Mouse (Mus musculus) midbrain, embryonic 14.5 days (tissue): ENCODE measurements at regions not wholly inside any gene's neighbourhood (a gene's known extent, or its start where the extent isn't known, plus 50 kb on each side); places are given as distances from the start of the nearest gene placed in this dataset.
"Not testable (repeated sequence)": the region's sequence is repeated elsewhere in the genome, so short reads cannot be mapped to it uniquely, and the experiment has no call there.

ENCODE experiments used
- ATAC-seq: fragments of 200-750 bp; cut with Nextera tagmentation; 2 replicates; pipeline ENCODE4 v1.8.0; 2017; ENCODE audit warnings: moderate number of reproducible peaks, moderate library complexity; ENCODE audit not compliant: low FRiP score, low TSS enrichment
- DNase-seq: peaks from one replicate; pipeline ENCODE4 v3.0.0-alpha.2; 2015
- H3K27ac ChIP-seq: fragments of 300-500 bp; sonication (generic); replicated peaks from 2 replicates; pipeline ENCODE4 v1.5.1; 2014; ENCODE audit warnings: mild to moderate bottlenecking, low read depth, low read length, moderate library complexity
- H3K27me3 ChIP-seq: fragments of 300-500 bp; sonication (generic); 2 replicates; pipeline ENCODE4 v1.6.1; 2014; ENCODE audit warnings: low read length, control low read depth, mixed read lengths; ENCODE audit not compliant: control insufficient read depth, insufficient read depth
- H3K36me3 ChIP-seq: fragments of 300-500 bp; sonication (generic); 2 replicates; pipeline ENCODE4 v1.6.1; 2014; ENCODE audit warnings: low read length, control low read depth; ENCODE audit not compliant: control insufficient read depth, insufficient read depth
- H3K4me1 ChIP-seq: fragments of 300-500 bp; sonication (generic); 2 replicates; pipeline ENCODE4 v1.6.1; 2014; ENCODE audit warnings: mild to moderate bottlenecking, antibody characterized with exemption, low read length, control low read depth; ENCODE audit not compliant: control insufficient read depth, insufficient read depth
- H3K4me2 ChIP-seq: fragments of 300-500 bp; sonication (generic); 2 replicates; pipeline ENCODE4 v1.6.1; 2014; ENCODE audit warnings: mild to moderate bottlenecking, low read length, moderate library complexity
- H3K4me3 ChIP-seq: fragments of 300-500 bp; sonication (generic); replicated peaks from 2 replicates; pipeline ENCODE4 v1.5.1; 2014; ENCODE audit warnings: low read depth, low read length
- H3K9ac ChIP-seq: fragments of 300-500 bp; sonication (generic); replicated peaks from 2 replicates; pipeline ENCODE4 v1.6.1; 2014; ENCODE audit warnings: mild to moderate bottlenecking, low read length, moderate library complexity
- H3K9me3 ChIP-seq: fragments of 300-500 bp; sonication (generic); 2 replicates; pipeline ENCODE4 v1.6.1; 2016; ENCODE audit warnings: low read length, control low read depth, mixed read lengths; ENCODE audit not compliant: control insufficient read depth
- WGBS: fragments of 180-500 bp; shearing (Covaris S2); extraction: QIAGEN DNeasy Blood & Tissue Kit; methylation state at CpG from one replicate; pipeline ENCODE4 v1.1.7; 2014; 5-methylcytosine and 5-hydroxymethylcytosine counted together

DNA sequence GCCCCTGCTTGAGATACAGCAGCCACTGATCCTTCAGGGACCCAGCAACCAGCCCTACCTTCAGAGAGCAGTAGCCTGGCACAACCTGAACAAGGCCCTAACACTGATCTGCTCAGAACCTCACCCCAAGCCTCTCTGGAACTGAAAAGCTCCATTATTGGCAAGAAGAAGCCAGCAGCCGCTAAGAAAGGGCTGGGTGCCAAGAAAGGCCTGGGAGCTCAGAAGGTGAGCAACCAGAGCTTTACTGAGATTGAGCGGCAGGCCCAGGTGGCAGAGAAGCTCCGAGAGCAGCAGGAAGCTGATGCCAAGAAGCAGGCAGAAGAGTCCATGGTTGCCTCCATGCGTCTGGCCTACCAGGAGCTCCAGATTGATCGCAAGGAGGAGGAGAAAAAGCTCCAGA, 74.4 kb upstream of the Oxtr start:
- H3K27ac ChIP-seq, H3K9me3 ChIP-seq, H3K4me2 ChIP-seq, H3K36me3 ChIP-seq, H3K4me1 ChIP-seq, H3K27me3 ChIP-seq, H3K9ac ChIP-seq, ATAC-seq, DNase-seq, H3K4me3 ChIP-seq: not testable (repeated sequence)
- WGBS, result 92% methylated on average over 5 of the region's 5 CpGs

DNA sequence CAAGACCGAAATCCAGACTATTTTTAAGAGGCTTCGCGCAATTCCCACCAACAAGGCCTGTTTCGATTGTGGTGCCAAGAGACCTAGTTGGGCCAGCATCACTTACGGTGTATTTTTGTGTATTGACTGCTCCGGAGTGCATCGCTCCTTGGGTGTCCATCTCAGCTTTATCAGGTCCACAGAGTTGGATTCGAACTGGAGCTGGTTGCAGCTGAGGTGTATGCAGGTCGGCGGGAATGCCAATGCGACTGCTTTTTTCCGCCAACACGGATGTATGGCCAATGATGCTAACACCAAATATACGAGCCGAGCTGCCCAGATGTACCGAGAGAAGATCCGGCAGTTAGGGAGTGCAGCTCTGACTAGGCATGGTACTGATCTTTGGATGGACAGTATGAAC, 73.9 kb upstream of the Oxtr start:
- not testable (repeated sequence) for H3K27me3 ChIP-seq, H3K9ac ChIP-seq, DNase-seq, H3K4me2 ChIP-seq, ATAC-seq, H3K4me3 ChIP-seq, H3K9me3 ChIP-seq, H3K36me3 ChIP-seq, H3K27ac ChIP-seq, H3K4me1 ChIP-seq
- WGBS, result 97% methylated on average over 17 of the region's 17 CpGs

DNA sequence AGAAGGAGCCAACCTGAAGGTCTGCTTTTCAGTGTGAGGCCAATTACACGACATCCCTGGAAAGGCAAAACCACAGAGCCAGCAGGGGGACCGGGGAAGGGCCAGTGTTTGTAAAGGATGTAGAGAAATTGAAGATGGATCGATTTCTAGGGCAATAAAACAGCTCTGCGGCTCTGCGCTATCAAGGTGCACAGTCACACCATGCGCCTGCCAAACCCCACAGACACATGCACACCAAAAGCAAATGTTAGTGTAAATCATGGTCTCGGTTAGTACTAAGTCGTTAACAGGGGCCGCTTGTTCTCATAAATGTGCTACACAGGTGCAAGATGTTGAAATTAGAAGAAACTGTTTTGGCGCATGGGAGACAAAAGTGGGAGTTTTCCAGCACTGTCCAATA, 72.3 kb upstream of the Oxtr start:
- no peaks in the 10 kb centered on the region for H3K4me1 ChIP-seq
- DNase-seq (no peak), ATAC-seq (no peak)
- no peaks in the 10 kb centered on the region for H3K9me3 ChIP-seq
- 88% methylated on average over 10 of the region's 10 CpGs for WGBS
- no peaks in the 10 kb centered on the region for H3K36me3 ChIP-seq
- no peak overlapping the region for H3K4me3 ChIP-seq
- H3K9ac ChIP-seq, result no peak overlapping the region
- H3K27me3 ChIP-seq, result no peaks in the 10 kb centered on the region
- H3K4me2 ChIP-seq, result no peak overlapping the region
- H3K27ac ChIP-seq, result no peak overlapping the region

DNA sequence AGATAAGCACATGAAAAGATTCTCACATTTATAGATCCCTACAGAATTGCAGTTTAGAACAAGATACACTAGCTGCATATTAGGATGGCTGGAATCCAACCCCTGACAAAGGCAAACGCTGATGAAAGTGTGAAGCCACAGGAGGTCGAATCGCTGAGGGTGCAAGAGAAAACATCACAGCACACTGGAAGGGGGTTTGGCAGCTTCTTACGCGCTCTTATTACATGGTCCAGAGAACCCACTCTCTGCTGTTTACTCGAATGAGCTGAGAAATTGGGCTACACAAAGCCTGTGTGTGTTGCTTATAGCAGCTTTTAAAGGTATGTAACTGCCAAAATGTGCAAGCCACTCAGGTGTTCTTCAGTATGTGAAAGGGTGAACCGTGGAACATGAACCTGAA, 71.8 kb upstream of the Oxtr start:
- Histone ChIP-seq H3K4me3 (no peak overlapping the region), H3K9ac (no peak overlapping the region), H3K27ac (no peak overlapping the region), H3K9me3 (no peaks in the 10 kb centered on the region), H3K27me3 (no peaks in the 10 kb centered on the region), H3K4me1 (no peaks in the 10 kb centered on the region), H3K4me2 (no peak overlapping the region), H3K36me3 (no peaks in the 10 kb centered on the region)
- DNase-seq (peak; percentile 33), ATAC-seq (no peak)
- 61% methylated on average over 7 of the region's 7 CpGs for WGBS

DNA sequence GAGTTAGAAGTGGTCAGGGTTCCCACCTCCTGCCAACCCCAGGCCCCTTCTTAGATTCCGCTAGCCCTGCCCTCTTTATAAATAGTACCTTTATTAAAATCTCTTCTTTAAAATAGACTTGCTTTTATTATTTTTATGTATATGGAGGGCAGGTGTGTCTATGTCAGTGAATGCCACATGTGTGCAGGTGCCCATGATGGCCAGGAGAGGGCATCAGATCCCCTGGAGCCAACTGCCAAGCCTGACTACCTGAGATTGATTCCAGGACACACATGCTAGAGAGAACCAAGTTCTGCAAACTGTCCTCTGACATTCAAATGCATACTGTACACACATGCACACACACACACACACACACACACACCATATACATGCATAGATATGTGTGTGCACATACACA, 69.8 kb upstream of the Oxtr start:
- no peaks in the 10 kb centered on the region for H3K4me1 ChIP-seq
- H3K36me3 ChIP-seq, result no peaks in the 10 kb centered on the region
- no peak overlapping the region for H3K4me3 ChIP-seq
- H3K4me2 ChIP-seq, result no peak overlapping the region
- DNase-seq (no peak), ATAC-seq (no peak)
- 98% methylated on average over 1 of the region's 1 CpGs for WGBS
- H3K27me3 ChIP-seq, result no peaks in the 10 kb centered on the region
- no peak overlapping the region for H3K9ac ChIP-seq
- H3K9me3 ChIP-seq, result no peaks in the 10 kb centered on the region
- no peak overlapping the region for H3K27ac ChIP-seq

DNA sequence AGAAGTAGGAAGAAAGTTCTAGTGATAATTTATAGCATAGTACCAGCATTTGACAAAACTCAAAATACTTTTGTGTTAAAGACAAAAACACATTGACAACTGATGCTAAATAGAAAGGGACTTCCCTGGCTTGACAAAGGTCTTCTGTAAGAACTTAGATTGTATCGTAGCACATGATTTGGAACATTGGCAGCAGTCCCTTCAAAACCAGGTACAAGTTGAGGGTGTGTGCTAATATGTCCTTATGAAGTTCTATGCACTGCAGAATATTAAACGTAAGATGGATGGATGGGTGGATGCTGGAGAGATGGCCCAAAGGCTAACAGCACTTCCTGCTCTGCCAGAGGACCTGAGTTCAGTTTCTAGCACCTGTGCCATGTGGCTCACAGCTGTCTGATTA, 67.8 kb upstream of the Oxtr start:
- Histone ChIP-seq H3K4me1 (no peaks in the 10 kb centered on the region), H3K27ac (no peak overlapping the region), H3K4me3 (no peak overlapping the region), H3K4me2 (no peak overlapping the region), H3K9me3 (no peaks in the 10 kb centered on the region), H3K27me3 (no peaks in the 10 kb centered on the region), H3K36me3 (no peaks in the 10 kb centered on the region), H3K9ac (no peak overlapping the region)
- DNase-seq (no peak), ATAC-seq (no peak)
- WGBS, result 95% methylated on average over 2 of the region's 2 CpGs

DNA sequence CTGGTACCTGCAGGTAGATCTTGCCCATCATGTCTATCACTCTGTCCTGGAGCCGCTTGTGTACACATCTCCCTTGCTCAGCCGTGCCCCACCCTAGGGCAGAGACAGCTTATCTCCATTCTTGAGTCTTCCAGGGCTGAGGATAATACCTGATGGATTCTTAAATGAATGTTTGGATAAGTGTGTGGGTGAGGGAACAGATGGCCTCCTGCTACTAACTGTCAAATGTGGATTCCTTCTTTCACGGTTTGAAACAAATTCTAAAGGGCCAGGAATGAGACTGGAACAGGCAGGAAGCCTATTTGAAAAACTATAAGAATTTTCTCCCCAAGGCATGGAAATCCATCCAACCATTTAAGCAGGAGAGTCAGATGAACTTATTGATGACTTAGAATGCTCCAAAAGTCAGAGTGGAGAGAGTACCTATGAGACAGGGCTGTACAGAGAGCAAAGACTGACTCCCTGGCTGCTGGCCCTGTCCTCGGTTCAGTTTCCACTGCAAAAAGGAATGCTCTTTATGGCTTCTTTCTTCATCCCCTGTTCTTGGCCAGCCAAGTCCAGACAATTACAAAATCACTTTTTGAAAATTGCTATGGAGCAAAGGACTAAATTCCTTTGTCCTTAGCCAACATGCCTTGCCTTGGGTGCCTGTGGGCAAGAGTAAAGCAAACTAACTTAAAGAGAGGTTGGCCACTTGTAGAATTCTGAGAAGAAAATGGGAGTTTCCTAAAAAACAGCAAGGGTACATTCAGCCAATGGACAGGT, 66.8 kb upstream of the Oxtr start:
- no peaks in the 10 kb centered on the region for H3K4me1 ChIP-seq
- no peaks in the 10 kb centered on the region for H3K27me3 ChIP-seq
- H3K9me3 ChIP-seq, result no peaks in the 10 kb centered on the region
- no peak for ATAC-seq
- H3K27ac ChIP-seq, result no peak overlapping the region
- no peaks in the 10 kb centered on the region for H3K36me3 ChIP-seq
- DNase-seq, result no peak
- H3K4me3 ChIP-seq, result no peak overlapping the region
- 84% methylated on average over 4 of the region's 4 CpGs for WGBS
- no peak overlapping the region for H3K4me2 ChIP-seq
- H3K9ac ChIP-seq, result no peak overlapping the region

DNA sequence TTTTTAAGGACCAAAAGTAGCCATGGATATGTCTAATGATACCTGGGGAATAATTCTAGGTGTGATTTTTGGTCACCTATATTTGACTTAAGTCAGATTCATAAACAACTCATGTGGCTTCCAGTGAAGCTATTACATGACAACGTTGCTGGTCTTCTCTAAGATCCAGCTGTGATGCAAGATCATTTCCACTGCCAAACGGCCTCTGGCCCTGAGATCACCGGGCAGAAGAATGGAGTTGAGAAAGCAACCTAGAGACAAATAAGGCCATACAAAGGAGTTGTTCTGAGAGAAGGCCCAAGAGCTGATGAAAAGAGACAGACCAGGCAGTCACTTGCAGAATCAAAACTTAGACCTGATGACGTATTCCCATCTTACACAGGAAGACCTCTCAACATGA, 64.3 kb upstream of the Oxtr start:
- no peaks in the 10 kb centered on the region for H3K36me3 ChIP-seq
- 86% methylated on average over 4 of the region's 4 CpGs for WGBS
- H3K27me3 ChIP-seq, result no peaks in the 10 kb centered on the region
- no peak for ATAC-seq
- H3K4me1 ChIP-seq, result no peaks in the 10 kb centered on the region
- H3K9ac ChIP-seq, result no peak overlapping the region
- H3K9me3 ChIP-seq, result no peaks in the 10 kb centered on the region
- no peak overlapping the region for H3K27ac ChIP-seq
- H3K4me3 ChIP-seq, result no peak overlapping the region
- no peak overlapping the region for H3K4me2 ChIP-seq
- DNase-seq, result no peak

DNA sequence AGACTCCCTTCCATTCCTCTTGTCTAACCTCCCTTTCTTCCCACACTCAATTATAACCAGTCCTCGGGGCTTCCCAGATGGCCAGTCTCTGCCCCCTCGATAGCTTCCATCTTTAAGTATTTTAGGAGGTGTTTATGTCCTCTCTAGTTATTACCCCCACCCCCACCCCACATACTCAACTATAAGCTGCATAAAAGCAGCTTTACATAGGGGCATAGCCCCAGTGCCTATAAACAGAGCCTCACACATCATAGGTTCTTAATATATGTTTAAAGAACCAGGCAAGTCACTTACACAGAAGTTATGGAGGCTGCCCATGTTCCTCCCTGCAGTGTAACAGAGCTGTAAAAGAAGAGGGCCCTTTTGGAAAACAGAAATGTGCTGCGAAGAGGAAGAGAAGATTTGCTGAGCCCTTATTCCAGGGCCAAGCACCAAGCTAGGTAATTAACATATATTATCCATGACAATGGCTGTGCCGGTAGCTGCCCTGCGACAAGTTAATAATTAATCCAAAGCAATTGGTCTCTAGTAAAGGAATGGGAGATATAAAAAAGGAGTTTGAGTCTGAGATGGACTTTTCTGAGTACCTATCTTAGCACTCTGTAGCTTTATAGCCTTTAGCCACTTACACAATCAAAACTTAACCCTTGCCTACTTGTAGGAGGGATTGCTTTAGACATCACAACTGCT, 63.6 kb upstream of the Oxtr start:
- Histone ChIP-seq H3K4me2 (no peak overlapping the region), H3K27me3 (no peaks in the 10 kb centered on the region), H3K9me3 (no peaks in the 10 kb centered on the region), H3K4me1 (no peaks in the 10 kb centered on the region), H3K27ac (no peak overlapping the region), H3K4me3 (no peak overlapping the region), H3K9ac (no peak overlapping the region), H3K36me3 (no peaks in the 10 kb centered on the region)
- ATAC-seq (no peak), DNase-seq (no peak)
- 51% methylated on average over 5 of the region's 5 CpGs for WGBS
